Mouse (Mus musculus): Measurements from ENCODE around the gene Nudcd2.
"Not testable (repeated sequence)": the region's sequence is repeated elsewhere in the genome, so short reads cannot be mapped to it uniquely, and the experiment has no call there.

The Nudcd2 gene

DNA sequence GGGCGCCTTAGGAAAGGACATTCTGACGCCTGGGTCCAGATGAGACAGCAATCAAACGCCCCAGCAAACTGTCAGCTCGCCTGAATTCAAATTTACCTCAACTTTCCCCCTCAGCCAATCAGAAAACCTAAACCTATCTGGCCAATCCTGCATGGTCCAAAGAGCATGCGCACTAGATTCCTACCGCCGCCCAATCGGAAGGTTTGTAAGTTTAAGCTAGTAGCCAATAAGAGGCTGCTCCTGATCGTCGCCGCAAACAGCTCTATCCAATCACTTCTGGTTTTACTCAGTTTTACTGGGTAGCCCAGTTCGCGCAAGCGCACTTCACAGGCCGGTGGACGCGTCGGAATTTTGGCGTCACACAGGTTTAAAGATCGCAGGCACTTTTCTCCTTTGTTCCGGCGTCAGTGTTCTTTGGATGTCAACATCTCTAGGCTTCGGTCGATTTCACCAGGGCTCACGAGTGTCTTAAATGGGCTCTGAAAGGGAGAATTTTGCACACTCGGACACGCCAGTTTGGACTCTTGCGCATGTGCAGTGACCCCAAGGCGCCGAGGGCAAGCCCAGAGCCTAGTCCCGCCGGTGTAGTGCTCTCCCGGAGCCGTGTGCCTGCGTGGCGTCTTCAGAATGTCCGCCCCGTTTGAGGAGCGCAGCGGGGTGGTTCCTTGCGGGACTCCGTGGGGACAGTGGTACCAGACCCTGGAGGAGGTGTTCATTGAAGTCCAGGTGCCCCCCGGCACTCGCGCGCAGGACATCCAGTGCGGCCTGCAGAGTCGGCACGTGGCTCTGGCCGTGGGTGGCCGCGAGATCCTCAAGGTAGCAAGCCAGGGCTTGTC, at the start of gene Nudcd2, which contains the start of gene Hmmr:
Nudcd2 (plus strand) TSS at position 329 of the 836 bp plus-strand sequence.
Hmmr (minus strand) TSS at position 84 of the 836 bp plus-strand sequence.
- DNase-seq, result peak; percentile 86 to 89

DNA sequence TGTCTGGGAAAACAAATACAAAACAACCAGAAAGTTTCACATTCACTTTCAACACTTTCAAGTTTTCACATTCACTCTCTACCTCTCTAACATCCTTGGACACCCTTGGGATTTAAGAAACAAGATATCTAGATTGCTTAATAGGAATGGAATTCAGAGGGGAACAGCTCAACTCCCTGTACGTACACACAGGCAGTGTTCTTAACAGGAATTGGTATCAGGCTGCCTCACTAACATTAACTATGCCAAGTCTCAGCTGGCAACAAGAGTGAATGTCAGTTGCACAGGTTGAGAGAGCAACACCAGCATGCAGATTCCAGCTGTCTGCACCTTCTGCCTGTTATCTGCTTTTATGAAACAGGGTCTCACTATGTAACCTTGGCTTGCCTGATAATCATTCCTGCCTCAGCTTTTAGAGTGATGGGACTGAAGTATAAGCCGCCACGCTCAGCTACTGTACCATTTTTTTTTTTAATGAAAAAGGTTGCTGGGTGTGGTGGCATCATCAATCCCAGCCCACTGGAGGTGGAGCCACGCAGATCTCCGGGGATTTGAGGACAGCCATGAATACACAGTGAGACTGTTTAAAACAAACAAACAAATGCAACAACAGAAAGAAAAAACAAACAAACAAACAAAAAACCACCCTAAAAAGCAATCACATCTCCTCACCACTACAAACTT, 42.9 kb upstream of the Nudcd2 start:
- DNase-seq, result no peak

DNA sequence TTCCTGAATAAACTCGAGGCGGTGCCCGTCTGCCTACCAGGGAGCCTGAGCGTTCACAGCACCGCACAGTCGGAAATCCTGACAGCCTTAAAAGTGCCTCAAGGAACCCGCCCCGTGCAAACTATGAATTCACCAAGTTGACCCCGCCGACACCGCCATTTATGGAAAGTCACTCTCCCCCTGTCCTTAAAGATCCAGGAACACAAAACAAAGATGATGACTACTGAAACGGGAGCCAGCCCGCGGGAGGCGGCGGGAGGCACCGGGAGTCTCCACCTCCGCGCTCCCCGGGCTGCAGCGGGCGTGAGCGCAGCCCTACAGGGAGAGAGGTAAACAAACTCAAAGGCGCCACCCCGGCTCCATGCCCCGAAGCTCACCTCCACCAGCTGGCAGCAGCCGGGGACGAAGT, 41.4 kb upstream of the Nudcd2 start:
- no peak for DNase-seq

DNA sequence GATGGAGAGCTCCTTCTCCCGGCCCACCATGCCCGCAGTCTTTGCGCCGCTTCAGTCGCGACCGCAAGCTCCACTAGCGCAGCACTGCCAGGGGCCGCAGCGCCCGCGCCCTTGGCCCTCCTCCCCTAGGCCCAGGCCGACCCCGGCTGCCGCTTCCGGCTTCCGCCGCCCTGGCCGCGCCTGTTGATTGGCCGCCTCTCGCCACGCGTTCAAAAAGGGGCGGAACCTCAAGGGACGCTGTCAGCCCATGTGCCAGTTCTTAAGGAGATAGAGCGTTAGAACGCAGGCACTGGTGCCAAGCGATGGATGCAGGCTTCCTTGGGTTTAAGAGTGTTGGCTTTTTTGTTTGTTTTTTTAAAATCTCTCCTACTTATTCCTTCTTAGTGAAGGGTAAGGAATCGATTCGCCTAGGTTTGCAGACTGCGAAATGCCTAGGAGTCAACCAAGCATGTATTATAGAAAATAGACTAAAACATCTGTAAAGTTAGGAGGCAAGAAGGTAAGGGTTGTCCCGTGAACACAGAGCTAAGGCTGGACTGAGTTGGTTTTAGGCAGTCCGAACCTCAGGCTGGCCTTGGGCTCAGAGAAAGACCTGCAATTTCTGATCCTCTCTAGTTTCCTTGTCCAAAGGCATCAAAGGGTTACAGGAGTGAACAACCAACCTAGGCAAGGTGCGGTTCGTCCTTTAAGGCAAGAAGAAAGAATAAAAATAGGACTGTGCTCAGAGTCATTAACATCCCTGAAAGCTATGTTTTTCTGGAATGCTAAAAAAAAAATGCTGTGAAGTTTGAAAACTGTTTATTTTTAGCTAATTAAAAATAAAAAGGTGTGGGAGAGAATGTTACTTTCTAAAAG, 40.7 kb upstream of the Nudcd2 start:
- DNase-seq, result peak; percentile 94

DNA sequence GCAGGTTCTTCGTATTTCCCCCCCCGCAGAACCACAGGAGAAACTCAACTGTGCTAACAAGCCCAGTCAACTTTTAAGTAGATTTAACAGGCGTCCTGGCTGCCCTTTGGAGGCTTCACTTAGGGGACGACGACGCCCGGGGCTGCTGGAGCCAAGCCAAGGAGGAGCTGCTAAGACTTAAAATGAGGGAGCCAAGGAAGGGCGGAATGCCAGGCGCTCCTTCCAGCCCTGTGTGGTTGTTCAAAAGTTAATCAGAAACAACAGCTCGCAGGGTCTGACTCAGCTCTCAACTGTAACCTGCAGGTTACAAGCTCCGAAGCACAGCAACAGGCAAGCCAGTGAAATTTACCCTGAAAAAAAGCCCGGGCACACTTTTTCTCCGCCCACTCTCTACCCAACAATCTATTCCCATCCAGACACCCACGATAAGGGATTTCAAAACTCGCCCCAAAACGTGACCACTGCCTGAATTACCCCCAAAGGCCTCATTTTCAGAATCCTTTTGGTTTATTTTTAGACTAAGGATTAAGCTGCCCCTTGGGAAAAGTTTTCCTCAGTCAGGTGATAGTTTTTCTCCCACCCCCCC, 40.0 kb upstream of the Nudcd2 start:
- peak; percentile 39 to 43 for DNase-seq

DNA sequence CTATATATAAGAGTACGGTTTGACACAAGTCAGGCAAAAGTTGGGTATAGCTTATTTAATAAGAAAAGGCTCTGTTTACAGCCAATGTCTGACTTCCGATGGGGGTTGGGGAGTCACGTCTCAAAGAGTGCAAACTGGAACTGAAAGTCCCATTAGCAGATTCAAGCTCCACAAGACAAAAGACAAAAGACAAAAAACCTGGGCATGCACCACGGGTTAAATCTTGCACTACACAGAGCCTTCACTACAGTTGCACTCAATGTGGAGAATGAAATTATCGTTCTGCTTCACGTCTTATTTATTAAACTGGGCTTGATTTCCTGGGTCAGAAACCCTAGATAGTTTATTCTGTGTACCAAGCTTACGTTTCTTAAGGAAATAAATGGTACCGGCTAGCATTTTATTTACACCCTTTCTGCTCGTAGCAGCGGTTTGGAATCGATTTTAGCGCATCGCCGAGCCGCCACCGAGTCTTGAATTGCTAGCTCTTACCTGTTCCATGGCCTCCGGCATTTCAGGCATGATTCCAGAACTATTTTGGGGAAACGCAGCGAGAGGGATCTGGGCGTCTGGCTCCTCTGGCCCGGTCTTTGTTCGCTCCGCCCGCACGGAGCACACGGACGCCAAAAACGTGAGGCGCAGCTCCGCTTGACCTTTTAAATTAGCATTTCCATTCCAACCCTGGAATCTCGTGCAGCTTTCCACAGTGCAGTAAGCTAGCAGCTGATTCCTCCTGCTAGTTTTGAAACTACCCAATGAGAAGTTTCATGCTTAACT, 39.0 kb upstream of the Nudcd2 start:
- peak; percentile 76 to 80 for DNase-seq

DNA sequence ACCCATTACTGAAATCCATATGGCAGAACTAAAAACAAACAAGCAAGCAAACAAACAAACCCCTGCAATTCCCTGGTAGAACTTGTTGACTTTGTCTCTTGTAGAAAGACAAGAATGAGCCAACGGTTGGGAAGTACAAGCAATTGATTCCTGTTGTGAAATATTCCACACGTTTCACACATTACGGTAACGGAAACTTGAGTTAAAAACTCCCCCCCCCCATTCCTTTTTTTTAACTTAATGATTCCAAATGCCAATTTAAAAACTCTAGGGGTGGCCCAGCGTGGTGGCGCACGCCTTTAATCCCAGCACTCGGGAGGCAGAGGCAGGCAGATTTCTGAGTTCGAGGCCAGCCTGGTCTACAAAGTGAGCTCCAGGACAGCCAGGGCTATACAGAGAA, 38.4 kb upstream of the Nudcd2 start, which contains the start of gene Mat2b:
Mat2b (minus strand) TSS at position 101 of the 400 bp plus-strand sequence.
- no peak for DNase-seq

DNA sequence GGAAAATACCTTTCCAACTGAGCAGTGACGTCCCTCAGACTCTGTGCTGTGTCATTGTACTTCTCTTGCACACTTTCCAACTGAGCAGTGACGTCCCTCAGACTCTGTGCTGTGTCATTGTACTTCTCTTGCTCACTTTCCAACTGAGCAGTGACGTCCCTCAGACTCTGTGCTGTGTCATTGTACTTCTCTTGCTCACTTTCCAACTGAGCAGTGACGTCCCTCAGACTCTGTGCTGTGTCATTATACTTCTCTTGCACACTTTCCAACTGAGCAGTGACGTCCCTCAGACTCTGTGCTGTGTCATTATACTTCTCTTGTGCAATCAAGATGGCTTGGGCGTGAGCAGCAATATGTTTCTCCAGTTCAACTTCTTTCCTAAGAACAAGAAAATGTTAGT, 23.6 kb upstream of the Nudcd2 start:
- DNase-seq, result not testable (repeated sequence)

DNA sequence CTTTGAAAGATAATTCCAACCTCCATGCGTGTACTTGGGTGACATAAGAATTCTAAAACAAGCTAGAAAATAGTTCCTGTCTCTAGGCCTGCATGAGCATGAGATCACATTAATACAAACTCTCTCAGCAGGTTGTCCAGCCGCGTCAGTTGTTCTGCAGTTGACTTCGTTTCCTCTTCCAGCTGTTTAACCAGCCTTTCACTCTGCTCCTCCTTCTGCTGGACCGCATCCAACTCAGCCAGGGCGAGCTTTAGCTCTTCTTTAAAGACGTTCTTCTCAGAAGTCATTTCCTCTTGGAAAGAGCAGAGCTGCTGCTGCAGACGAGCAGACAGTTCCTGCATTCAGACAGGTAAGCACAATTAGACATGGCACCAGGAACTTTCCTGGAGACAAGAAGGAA, 19.6 kb upstream of the Nudcd2 start:
- no peak for DNase-seq

DNA sequence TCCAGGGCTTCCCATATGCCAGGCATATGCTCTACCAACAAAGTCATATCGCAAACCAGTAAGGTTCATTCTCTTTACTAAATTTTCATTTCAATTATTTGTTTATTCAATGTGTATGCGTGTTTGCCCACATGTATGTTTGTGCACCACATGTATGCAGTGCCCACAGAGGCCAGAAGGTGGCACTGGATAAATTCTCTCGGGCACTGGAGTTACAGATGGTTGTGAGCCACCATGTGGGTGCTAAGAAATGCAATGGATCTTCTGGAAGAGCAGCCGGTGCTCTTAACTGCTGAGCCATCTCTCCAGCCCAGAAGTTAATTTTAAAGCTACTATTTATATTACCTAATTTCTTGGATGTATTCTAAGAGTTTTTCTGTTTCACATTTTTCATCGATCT, 17.9 kb upstream of the Nudcd2 start:
- peak in 1 of 2 experiments; percentile 17 for DNase-seq

DNA sequence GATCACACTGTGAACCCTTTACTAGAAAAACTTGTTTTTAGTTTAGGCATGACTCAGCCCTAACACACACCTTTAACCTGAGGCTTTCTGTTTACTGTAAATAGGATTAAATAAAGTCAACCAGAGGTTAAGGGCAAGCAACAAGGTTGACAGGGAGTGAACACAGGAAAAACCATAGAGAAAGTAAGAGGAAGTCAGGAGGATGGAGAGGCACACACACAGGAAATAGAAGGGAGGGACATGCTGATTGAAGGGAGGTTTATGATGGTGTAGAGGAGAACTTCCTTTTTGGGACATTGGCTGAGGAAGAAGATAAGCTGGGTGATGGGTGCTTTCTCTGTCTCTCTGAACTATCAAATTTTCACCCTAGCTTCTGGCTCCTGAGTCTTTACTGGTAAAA, 15.1 kb upstream of the Nudcd2 start:
- DNase-seq, result no peak

DNA sequence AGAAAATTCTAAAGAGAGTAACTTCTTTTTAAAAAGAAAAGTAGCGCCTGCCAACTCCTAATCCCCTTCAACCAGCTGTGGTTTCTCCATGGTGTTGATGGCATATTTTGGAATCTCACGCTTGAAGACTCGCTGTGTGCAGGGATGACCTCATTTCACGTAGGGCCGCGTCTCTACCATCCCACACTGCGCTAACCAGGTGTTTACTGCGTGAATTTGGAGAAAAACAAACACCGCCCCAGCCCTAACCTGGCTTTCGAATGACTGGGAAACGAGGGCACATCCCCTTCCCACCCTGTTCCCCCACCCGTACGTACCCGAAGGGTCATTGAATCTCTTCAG, 499 bp upstream of the Nudcd2 start:
- no peak for DNase-seq

DNA sequence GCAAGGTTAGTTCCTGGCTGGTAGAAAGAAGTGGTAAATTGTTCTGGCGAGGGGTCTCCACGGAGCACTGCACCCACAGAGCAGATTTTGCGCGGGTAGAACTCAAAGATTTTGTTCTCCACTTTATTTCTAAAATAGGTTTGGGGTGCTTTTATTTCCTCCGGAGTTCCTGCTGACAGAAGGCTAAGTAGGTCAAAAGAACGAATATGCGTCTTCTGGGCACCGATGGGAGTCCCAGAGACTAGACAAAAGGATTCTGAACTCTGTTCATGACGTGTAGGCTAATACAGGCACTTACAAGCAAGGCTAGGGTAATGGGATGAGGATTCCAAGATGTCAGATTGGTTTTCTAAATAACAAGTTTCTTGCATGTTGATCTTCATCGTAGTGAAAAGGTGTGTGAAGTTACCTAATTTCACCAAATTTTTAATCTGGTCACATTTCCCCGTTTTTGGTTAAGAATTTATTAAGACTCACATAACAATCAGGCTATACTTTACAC, 835 bp downstream of the Nudcd2 start:
- no peak for DNase-seq

DNA sequence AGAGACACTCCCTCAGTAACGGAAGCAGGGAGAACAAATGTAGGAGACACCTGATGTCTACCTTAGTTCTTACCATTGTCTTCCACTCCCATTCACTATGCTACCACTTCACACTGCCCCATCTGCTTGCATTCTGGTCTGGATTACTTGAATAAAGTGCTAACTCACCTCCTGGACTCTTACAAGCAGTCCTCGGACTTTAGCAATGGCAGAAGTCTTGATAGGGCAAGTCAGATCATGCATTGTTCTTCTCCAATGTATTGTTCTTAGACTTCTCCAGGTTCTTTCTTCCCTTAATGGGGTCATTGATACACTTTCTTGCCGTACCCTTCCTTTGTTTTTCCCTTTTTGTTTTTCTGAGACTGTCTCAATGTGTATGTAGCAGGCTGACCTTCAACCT, 3.9 kb downstream of the Nudcd2 start:
- DNase-seq, result no peak

DNA sequence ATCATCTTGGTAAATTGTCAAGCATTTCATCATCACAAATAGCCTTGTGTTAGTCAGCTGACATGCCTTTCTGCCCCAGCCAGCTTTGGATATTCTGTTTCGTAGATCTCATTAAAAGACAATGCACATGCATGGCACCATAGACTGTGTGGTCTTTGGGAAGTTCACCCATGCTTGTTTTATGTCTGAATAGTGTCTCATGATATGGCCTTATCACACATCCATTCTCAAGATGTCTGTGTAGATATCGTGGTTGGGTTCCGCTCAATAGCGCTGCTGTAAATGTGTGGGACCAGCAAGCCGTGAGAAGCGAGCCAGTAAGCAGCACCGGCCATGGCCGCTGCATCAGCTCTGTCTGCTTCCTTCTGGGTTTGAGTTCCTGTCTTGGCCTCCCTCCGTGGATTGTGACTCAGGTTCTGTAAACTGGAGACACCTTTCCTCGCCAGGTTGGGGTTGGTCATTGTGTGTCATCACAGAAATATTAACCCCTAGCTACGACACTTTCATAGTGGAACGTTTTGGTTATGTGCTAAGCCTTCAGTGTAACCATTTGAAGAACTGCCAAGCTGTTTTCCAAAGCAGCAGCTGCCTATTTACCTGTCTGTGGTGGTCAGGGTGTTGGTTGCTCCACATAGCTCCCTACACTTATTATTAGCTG, 8.3 kb downstream of the Nudcd2 start:
- no peak for DNase-seq

DNA sequence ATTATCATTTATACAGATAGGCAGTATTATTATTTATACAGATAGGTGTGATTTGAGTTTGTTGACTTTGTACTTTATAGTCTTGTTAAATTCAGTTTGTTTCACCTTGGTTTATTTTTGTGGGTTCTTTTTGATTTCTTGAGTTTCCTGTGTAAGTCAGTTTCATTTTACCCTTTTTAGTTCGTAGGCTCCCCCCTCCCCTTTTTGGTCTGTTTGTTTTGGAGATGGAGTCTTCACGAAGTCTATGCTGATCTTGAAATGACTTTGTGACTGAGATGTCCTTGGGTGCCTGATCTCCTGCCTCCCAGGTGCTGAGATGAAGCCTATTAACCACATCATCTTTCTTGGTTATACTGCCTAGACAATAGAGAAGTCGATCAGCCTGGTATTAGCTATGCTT, 10.9 kb downstream of the Nudcd2 start:
- DNase-seq, result no peak

DNA sequence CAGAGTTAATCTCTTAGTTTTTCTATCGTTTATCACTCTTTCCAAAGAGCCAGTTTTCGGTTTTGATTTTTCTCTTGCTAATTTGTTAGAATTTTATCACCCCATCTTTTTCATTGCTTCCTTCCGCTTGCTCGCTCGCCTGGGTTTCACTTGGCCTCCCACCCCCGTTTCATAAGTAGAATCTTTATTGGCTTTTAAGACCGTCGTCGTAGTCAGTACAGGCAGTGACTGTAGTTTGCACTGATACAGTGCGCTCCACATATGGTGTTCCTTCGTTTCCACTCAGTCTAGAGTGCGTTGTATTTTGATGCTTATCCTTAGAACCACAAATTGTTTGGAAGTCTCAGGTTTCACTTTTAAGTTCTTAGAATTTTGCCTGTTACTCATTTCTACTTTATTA, 12.9 kb downstream of the Nudcd2 start:
- no peak for DNase-seq

DNA sequence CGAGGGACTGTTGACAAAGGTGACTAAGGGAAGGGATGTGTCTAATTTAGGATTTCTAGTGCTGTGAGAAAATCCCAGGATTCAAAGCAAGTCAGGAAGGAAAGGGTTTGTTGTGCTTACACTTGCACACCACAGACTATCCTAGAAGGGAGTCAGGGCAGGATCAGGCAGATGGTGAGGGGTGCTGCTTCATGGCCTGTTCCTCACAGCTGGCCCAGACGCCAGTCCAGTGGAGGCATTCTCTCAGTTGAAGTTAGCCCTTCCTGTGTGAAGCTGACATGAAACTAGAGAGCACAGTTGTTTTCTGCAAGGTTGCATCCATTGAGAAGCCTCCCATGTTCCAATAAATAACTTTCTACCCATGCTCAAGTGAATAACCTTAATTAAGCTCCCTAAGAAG, 14.2 kb downstream of the Nudcd2 start:
- DNase-seq, result no peak

DNA sequence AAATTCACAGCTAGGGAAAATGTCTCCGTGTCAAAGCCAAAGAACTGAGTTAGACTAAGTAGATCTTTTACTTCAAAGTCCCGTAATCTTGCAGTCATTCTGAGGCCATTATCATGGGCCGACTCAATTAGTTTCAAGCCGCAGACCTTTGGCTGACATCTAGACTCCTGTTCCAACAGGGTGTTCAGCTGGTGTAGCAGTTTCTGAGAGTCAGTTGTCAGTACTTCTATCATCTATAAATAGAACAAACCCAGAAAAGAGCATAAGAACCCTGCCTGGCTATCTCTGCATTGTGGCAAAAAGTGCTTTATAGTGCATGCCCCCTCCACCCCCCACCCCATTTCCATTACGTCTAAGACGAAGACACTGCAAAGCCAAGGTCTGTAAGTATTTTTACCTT, 20.4 kb downstream of the Nudcd2 start:
- DNase-seq, result no peak

DNA sequence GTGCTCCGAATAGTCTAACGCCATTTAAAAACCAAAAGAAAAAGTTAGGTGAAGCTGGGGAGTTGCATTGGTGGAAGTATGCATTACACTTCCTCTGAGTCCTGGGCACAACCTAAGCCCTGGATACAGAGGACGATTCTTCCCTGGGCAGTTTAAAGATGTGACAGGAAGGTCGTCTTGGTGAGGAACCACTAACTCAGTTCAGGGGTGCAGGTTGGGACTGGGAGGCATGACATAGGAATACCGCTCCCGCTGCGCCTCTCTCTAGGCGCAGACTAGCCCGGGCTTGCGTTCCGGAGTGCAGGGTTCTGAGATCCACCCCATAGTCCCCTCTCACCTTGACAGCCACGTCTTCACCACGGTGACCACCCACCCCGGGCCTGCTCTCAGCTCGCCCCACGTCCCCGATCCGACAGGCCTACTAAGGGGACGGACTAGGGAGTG, 21.2 kb downstream of the Nudcd2 start:
- no peak for DNase-seq

DNA sequence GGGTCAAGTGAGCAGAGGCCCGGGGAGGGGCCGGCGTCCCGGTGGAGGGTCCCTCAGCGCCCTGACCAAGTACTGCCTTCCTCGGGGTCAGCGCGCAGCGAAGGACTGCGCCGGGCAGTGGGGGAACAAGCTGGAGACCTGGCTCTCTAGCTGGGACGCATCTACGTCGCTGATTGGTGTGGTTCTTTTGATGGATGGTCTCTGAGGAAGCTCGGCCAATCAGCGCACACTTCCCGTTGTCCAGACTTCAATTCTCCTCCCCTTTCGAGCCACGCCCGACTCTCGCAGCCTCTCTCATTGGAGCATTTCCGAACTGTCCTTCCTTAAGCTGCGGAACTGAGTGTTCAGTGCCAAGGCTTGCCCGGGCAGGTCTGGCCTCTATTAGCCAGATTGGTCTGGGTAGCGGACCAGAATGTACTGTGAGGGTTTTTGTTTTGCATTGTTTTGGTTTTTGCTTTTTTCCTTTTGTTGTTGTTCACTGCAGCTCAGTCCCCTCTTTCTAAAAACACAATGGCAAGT, 21.7 kb downstream of the Nudcd2 start, which contains the start of gene Ccng1:
Ccng1 (minus strand) TSS at position 203 of the 519 bp plus-strand sequence.
- DNase-seq, result peak; percentile 80
